Mouse (Mus musculus) intestine, embryonic 14.5 days (tissue): Measurements from ENCODE around the gene Fam186b. TPM values are rescaled to one million over a fixed set of nuclear protein-coding genes. Genes with fewer than 3 reads are reported as not detected.
A peak's percentile ranks its signal among the peaks of the same experiment; 100 is the strongest.

Experiments
- ATAC-seq: fragments of 200-750 bp; cut with Nextera tagmentation; replicated peaks from 2 replicates; pipeline ENCODE4 v1.8.0; 2017; ENCODE audit warnings: low read depth, moderate number of reproducible peaks, moderate TSS enrichment, moderate library complexity; ENCODE audit not compliant: low FRiP score, low TSS enrichment
- DNase-seq: peaks from one replicate; pipeline ENCODE4 v3.0.0-alpha.2; 2018; ENCODE audit warnings: low spot score
- H3K27ac ChIP-seq: fragments of 300-500 bp; sonication (generic); 2 replicates; pipeline ENCODE4 v1.5.1; 2014; ENCODE audit warnings: low read depth, mild to moderate bottlenecking, control low read depth
- H3K27me3 ChIP-seq: fragments of 300-500 bp; sonication (generic); replicated peaks from 2 replicates; pipeline ENCODE4 v1.6.1; 2014; ENCODE audit warnings: low read length, control low read depth; ENCODE audit not compliant: control insufficient read depth, insufficient read depth
- H3K36me3 ChIP-seq: fragments of 300-500 bp; sonication (generic); 2 replicates; pipeline ENCODE4 v1.6.1; 2014; ENCODE audit warnings: low read length, control low read depth; ENCODE audit not compliant: control insufficient read depth, insufficient read depth
- H3K4me1 ChIP-seq: fragments of 300-500 bp; sonication (generic); replicated peaks from 2 replicates; pipeline ENCODE4 v1.6.1; 2014; ENCODE audit warnings: low read length, control low read depth, mixed read lengths; ENCODE audit not compliant: control insufficient read depth, insufficient read depth
- H3K4me2 ChIP-seq: fragments of 300-500 bp; sonication (generic); 2 replicates; pipeline ENCODE4 v1.6.1; 2014; ENCODE audit warnings: low read length
- H3K4me3 ChIP-seq: fragments of 300-500 bp; sonication (generic); 2 replicates; pipeline ENCODE4 v1.5.1; 2014; ENCODE audit warnings: low read depth, low read length, control low read depth, mixed read lengths
- H3K9ac ChIP-seq: fragments of 300-500 bp; sonication (generic); 2 replicates; pipeline ENCODE4 v1.6.1; 2014; ENCODE audit warnings: mild to moderate bottlenecking, low read length
- H3K9me3 ChIP-seq: fragments of 300-500 bp; sonication (generic); 2 replicates; pipeline ENCODE4 v1.6.1; 2016; ENCODE audit warnings: low read length, control low read depth; ENCODE audit not compliant: control insufficient read depth
- WGBS: fragments of 180-500 bp; shearing (Covaris S2); extraction: QIAGEN DNeasy Blood & Tissue Kit; methylation state at CpG from one replicate; pipeline ENCODE4 v1.1.7; 2014; 5-methylcytosine and 5-hydroxymethylcytosine counted together
- polyA plus RNA-seq: library from polyadenylated mRNA; unstranded; fragments of >200 nt; fragmentation: Nextera tagmentation; extraction: Ambion mirVana; gene quantifications from 2 replicates; pipeline ENCODE4 v1.2.1, GENCODE M21; 2014

Fam186b gene
- polyA plus RNA-seq, 1 experiment from 2014 or later: 0.11 TPM

DNA sequence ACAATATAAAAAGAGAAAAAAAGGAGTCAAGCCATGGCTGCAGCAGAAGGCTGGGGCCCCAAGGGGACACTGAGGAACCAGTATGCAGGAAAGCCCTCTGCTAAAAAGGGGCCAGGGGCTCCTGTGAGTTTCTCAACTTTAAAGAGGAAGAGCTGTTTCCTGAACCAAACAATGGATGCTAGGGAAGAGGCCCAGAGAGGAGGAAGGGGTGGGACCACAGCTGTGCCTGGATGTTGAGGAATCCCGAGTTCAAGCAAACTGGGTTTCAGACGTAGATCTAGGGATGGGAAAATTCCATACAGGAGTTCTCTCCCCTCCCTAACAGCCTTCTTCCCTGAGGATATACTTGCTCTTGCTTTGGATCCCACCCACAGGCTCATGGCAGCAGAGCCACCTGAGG is 30.7 kb upstream of the Fam186b start:
- H3K9ac ChIP-seq: no peak overlapping the region
- no peaks in the 10 kb centered on the region for H3K9me3 ChIP-seq
- H3K36me3 ChIP-seq: peaks cover 71% of the 10 kb centered on the region
- DNase-seq (no peak), ATAC-seq (no peak)
- H3K4me1 ChIP-seq: no peaks in the 10 kb centered on the region
- no peak overlapping the region for H3K4me2 ChIP-seq
- H3K4me3 ChIP-seq: no peak overlapping the region
- WGBS: 61% methylated on average over 2 of the region's 2 CpGs
- H3K27ac ChIP-seq: no peak overlapping the region
- no peaks in the 10 kb centered on the region for H3K27me3 ChIP-seq

DNA sequence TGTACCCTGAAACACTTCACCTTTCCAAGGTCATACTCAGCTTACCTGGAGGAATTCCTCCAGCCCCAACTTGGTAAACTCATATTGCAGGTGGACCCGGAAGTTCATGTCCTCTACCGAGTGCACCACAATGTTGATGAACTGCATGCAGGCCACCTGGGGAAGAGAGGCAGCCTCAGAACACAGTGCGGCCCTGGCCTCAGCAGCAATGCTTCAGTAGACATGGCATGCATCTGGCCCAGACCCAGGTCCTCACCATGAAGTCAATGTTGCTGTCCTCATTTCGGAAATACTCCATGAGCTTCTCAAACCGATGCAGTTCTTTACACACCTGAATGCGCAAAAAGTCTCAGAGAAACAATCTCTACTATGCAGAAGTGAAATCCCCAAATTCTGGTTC is 29.9 kb upstream of the Fam186b start:
- DNase-seq (no peak), ATAC-seq (no peak)
- Histone ChIP-seq H3K27me3 (no peaks in the 10 kb centered on the region), H3K27ac (no peak overlapping the region), H3K4me1 (no peaks in the 10 kb centered on the region), H3K4me2 (no peak overlapping the region), H3K9ac (no peak overlapping the region), H3K9me3 (no peaks in the 10 kb centered on the region), H3K36me3 (peaks cover 79% of the 10 kb centered on the region), H3K4me3 (no peak overlapping the region)
- WGBS: 84% methylated on average over 6 of the region's 6 CpGs

DNA sequence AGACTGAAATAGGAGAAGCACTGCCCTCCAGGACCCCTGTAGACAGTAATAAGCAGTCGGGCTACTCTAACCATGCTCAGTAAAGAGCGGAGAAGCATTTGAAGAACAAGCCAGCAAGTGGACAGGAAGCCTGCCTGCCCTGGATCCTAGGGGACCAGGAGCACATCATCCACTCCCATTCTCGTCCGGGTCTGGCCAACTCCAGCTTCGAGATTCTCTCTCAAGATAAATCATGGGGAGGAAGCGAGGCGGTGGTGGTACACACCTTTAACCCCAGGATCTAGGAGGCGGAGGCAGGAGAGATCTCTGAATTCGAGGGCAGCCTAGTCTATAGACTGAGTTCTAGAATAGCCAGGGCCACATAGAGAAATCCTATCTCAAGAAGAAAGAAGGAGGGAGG is 28.5 kb upstream of the Fam186b start:
- Histone ChIP-seq H3K9me3 (no peaks in the 10 kb centered on the region), H3K9ac (no peak overlapping the region), H3K27me3 (no peaks in the 10 kb centered on the region), H3K4me3 (no peak overlapping the region), H3K27ac (no peak overlapping the region), H3K4me1 (no peaks in the 10 kb centered on the region), H3K36me3 (peaks cover 84% of the 10 kb centered on the region), H3K4me2 (no peak overlapping the region)
- no peak for DNase-seq
- ATAC-seq: no peak
- WGBS: 78% methylated on average over 9 of the region's 9 CpGs

DNA sequence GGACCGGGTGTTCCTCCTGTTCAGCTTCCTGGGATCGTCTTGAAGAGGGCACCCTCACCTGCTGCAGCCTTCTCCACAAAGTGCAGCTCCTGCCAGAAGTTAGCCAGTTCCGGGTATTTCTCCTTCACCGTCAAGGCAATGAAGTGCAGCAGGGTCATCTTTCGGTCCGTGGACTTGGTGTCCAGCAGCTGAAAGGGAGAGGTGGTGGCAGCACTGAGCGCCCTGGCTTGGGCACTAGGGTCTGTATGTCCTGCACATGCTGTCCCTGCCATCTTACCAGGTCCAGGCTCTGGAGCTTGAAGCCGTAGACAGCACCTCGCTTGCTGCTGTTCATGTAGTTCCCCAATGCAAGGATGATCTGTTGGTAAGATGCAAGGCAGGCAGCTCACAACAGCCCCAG is 25.3 kb upstream of the Fam186b start:
- Histone ChIP-seq H3K27me3 (no peaks in the 10 kb centered on the region), H3K27ac (no peak overlapping the region), H3K36me3 (peaks cover 91% of the 10 kb centered on the region), H3K9ac (no peak overlapping the region), H3K9me3 (no peaks in the 10 kb centered on the region), H3K4me1 (0 out of 2 replicates have a peak, but pooled peaks cover 3% of the 10 kb centered on the region), H3K4me2 (no peak overlapping the region), H3K4me3 (no peak overlapping the region)
- DNase-seq: no peak
- no peak for ATAC-seq
- 86% methylated on average over 9 of the region's 9 CpGs for WGBS

DNA sequence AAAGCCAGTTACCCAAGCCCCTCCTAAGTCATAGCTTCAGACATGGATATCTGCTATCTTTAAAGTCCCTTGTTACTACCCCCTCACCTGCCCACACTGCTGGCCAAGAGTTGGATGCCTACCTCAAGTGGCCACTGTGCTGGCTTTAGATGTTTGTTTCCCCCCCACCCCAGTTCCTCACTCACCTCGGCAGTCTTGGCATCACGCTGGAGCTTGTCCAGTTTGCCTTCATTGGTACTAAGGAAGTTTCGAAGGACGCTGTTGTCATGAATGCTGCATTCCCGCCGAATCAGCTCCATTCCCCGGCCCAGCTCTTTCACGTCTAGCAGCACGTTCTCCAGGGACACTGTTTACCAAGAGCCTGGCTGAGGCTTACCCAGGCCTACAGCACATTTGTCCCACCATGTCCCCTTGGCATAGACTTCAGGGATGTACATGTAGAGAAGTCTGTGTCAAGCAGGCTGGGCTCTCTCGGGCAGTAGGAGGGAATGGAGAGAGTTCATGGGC is 24.5 kb upstream of the Fam186b start:
- Histone ChIP-seq H3K4me1 (0 out of 2 replicates have a peak, but pooled peaks cover 3% of the 10 kb centered on the region), H3K9ac (no peak overlapping the region), H3K36me3 (peaks cover 91% of the 10 kb centered on the region), H3K27me3 (no peaks in the 10 kb centered on the region), H3K4me3 (no peak overlapping the region), H3K9me3 (no peaks in the 10 kb centered on the region), H3K4me2 (no peak overlapping the region), H3K27ac (0 out of 2 replicates have a peak overlapping the region, but pooled peaks have one; percentile 0)
- 83% methylated on average over 10 of the region's 10 CpGs for WGBS
- ATAC-seq (no peak), DNase-seq (no peak)

DNA sequence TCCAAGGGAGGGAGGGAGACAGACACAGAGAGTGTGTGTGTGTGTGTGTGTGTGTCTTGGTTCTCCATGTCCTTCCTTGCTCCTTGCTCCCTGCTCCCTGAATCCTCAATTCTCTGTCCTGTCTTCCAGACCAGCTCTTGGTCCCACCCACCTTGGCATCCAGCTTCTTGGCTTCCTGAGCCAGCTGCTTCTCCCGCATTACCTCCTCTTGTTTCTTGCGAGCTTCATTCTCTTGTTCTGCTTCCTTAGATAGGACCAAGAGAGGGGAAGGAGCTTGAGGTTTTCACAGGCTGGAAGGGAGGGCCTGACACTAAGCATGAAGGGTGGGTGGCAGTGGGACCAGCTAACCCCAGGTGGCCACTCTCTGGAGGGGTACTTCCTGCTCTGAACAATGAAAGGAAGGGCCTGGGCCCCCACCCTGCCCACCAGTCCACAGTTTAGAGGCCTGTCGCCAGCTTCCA is 23.8 kb upstream of the Fam186b start:
- no peak for DNase-seq
- H3K9ac ChIP-seq: no peak overlapping the region
- H3K4me1 ChIP-seq: 0 out of 2 replicates have a peak, but pooled peaks cover 3% of the 10 kb centered on the region
- no peak overlapping the region for H3K4me3 ChIP-seq
- H3K9me3 ChIP-seq: no peaks in the 10 kb centered on the region
- peaks cover 86% of the 10 kb centered on the region for H3K36me3 ChIP-seq
- no peak for ATAC-seq
- no peaks in the 10 kb centered on the region for H3K27me3 ChIP-seq
- H3K4me2 ChIP-seq: no peak overlapping the region
- 0 out of 2 replicates have a peak overlapping the region, but pooled peaks have one; percentile 0 for H3K27ac ChIP-seq
- WGBS: 75% methylated on average over 3 of the region's 3 CpGs

DNA sequence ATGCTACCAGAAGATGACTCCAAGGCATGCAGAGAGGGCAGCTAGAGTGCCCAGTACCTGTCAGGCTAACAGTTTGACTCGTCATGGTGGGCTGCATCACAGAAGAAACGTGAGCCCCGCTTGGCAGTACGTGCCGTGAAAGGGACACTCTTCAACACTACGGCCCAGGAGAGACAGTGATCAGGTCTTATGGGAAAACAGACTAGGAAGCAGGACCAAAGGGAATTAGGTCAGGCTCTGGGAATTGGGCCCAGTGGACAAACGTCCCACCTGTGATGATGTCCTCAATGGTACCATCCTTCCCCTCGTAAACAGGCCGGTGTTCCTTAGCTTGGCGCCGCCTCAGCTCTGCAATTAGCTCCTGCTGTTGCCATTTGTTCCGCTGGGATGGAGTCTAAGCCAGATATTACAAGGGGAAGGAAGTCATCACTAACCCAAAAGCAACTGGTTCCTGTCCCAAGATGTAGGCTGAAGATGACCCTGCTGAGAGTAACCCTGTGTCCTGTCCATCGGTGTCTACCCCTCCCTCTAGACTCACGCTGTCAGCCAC is 23.2 kb upstream of the Fam186b start:
- no peak for DNase-seq
- Histone ChIP-seq H3K9me3 (no peaks in the 10 kb centered on the region), H3K9ac (no peak overlapping the region), H3K4me3 (no peak overlapping the region), H3K27me3 (no peaks in the 10 kb centered on the region), H3K4me2 (no peak overlapping the region), H3K4me1 (0 out of 2 replicates have a peak, but pooled peaks cover 3% of the 10 kb centered on the region), H3K36me3 (peaks cover 86% of the 10 kb centered on the region), H3K27ac (no peak overlapping the region)
- WGBS: 83% methylated on average over 14 of the region's 14 CpGs
- ATAC-seq: no peak

DNA sequence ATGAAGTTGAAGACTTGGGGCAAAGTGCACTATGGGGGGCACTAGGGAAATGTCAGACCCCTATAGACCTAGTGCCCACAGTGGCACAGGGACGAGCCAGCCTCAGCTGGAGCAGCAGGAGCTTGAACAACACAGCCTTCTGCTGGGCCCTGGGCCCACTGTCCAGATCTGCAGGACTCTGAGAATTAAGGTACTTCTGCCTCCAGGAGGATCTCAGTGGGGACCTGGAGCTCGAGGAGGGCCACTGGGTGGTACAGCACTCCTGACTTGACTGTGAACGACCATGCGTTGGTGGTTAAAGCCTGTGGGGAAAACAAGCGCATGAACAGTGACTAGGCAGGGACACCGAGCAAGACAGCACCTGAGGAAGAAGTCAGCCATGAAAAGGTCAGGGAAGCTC is 22.4 kb upstream of the Fam186b start:
- Histone ChIP-seq H3K4me3 (no peak overlapping the region), H3K4me2 (no peak overlapping the region), H3K36me3 (peaks cover 86% of the 10 kb centered on the region), H3K4me1 (0 out of 2 replicates have a peak, but pooled peaks cover 3% of the 10 kb centered on the region), H3K9ac (no peak overlapping the region), H3K9me3 (no peaks in the 10 kb centered on the region), H3K27me3 (no peaks in the 10 kb centered on the region), H3K27ac (0 out of 2 replicates have a peak overlapping the region, but pooled peaks have one; percentile 39)
- WGBS: 88% methylated on average over 6 of the region's 6 CpGs
- ATAC-seq (no peak), DNase-seq (no peak)

DNA sequence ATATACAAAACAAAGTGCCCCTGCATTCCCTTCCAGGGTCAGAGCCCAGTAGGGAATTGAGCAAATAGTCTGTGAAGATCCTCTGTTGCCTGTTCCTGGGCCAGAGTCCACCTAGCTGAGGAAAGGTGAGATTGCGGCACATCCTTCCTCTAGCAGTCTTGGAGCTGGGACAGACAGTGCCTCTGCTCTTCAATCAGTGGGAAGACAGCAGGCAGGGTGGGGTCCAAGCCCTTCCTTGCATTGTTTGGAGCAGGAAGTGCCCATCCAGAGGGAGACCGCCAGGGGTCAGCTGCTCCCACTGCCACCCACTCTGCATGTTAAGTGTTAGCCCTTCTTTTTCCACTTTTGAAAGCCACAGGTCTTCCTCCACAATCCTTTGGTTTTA is 21.6 kb upstream of the Fam186b start:
- WGBS: 63% methylated on average over 2 of the region's 2 CpGs
- ATAC-seq: no peak
- no peak overlapping the region for H3K4me3 ChIP-seq
- H3K36me3 ChIP-seq: peaks cover 84% of the 10 kb centered on the region
- H3K4me2 ChIP-seq: no peak overlapping the region
- H3K27ac ChIP-seq: peak overlapping the region; percentile 39; the same call in 1 of the 2 replicates
- no peak for DNase-seq
- H3K4me1 ChIP-seq: 0 out of 2 replicates have a peak, but pooled peaks cover 3% of the 10 kb centered on the region
- H3K27me3 ChIP-seq: no peaks in the 10 kb centered on the region
- H3K9me3 ChIP-seq: no peaks in the 10 kb centered on the region
- no peak overlapping the region for H3K9ac ChIP-seq
